Mouse (Mus musculus): Measurements from ENCODE around the gene Lyg1.

Lyg1 gene

DNA sequence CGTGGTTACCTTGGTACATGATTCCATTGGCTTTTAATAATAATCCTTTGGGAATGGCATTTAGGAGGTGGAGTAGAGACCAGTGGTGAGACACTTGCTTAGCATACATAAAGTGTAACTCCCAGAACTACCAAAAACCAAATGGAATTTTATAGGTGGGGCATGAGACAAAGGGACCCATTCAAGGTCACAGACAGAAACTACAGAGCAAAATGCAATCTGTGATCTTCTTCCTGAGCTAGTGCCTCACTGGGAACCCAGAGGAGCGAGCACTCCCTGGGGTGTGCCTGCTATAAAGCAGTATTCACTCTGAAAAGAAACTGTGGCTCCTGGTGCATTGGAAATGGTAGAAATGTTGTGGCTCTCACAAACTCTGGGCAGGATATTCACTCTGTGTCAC, 8.7 kb downstream of the Lyg1 start:
- DNase-seq (ENCODE audit: low spot score): no peak

DNA sequence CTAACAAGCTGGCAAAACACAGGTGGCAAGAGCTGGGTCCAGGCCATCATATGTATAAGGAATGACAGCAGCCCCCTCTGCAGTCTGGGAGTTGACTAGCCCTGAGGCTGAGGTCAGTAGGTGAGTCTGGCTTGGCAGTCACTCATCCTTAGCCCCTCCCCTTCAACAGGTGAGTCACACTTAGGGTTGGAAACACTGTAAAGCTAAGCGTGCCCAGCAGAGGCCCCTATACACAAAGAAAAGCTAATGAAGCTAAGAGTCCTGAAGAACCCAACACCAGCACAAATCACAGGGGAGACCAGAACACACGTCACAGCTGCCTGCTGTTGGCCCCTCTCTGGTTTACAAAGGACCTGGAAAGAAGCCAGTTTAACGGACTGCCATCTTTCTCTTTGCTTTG, 25.8 kb downstream of the Lyg1 start:
- DNase-seq (ENCODE audit: low spot score): peak; percentile 3

DNA sequence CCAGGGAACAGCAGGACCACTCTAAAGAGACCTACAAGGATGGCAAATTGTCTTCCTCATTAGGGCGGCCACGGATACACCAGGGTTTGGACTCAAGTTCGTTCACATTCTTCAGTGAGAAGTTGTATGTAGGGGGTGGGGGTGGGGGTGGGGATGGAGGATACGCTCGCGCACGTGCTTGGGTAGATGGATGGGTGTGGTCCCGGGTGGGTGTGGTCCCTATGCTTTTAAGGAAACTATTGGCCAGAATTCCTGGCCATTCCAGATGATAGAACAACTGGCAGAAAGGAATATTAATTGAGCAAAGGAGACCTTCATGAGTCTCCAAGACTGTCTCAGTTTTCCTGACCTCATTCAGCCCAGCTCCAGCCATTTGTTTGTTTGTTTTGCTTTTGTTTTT, 31.6 kb downstream of the Lyg1 start:
- DNase-seq (ENCODE audit: low spot score): no peak

DNA sequence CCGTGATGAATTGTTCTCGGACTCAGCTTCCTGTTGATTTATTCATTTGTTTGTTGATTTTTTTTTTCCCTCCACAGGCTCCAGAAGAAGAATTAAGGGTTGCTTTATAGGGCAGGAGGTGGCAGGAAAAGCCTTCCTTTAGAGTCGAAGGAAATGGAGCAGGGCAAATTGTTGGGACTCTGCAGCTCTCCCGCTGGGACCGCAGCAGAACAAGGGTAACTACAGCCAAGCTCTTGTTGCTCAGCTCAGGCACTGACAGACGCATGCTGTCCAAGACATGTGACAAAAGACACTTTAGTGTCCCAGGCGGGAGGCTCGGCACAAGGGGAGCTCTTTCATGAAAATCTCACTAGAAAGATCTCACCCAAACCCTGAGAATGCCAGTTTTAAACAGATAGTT, 35.0 kb downstream of the Lyg1 start:
- DNase-seq (ENCODE audit: low spot score): no peak

DNA sequence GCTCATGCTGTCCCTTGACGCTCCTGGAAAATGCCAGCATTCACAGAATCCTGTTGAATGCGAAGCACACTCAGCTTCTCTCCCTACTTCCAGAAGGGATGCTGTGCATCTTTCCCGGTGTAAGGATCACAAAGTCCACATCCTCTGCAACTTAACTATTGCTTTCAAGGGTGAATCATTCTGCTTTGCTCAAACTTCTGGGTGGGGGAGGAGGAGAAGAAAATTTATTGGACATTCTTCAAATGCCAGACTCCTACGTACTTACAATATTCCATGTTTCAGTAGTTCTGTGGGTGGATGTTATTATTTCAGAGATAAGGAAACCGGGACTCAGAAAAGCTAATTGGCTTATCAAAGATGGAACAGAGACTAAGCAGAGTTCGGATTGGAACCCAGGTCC, 39.5 kb downstream of the Lyg1 start:
- DNase-seq (ENCODE audit: low spot score): no peak

DNA sequence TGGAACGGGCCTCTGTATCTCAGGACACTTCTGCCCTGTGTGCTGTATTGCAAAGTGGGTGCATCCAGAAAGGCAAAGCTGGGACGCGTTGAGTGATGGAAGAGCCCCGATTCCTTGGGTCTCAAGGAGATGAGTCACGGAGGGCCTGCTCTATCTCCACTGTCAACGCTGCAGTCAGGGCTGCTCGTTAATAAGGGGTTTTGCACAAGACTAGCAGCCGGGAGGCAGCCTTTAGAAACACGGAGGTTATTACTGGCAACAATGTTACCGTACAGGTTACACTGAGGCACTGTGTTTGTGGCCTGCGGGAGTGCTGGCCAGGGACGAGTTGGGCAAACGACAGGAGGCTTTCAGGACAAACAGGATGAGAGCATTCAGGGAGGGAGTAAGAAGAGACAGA, 39.9 kb downstream of the Lyg1 start:
- no peak for DNase-seq (ENCODE audit: low spot score)

DNA sequence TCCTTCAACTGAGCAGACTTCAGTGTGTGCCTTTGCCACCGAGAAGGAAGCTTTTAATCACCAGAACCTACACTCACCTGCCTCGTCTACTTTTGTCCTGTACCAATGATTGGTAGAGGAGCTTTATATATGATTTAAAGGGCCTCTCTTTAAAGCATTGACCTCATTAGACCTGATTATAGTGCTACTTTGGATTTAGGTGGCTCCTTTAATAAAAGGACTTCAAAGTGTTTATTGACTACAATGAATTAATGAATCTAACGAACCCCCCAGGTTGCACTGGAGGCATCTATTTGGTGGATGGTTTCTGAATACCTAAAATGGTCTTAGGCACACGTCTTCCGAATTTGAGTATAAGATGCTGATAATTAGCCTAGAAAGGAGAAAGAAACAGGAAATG, 41.2 kb downstream of the Lyg1 start, which contains the start of gene Lyg2:
Lyg2 (minus strand) TSS at position 101 of the 400 bp plus-strand sequence.
- no peak for DNase-seq (ENCODE audit: low spot score)

DNA sequence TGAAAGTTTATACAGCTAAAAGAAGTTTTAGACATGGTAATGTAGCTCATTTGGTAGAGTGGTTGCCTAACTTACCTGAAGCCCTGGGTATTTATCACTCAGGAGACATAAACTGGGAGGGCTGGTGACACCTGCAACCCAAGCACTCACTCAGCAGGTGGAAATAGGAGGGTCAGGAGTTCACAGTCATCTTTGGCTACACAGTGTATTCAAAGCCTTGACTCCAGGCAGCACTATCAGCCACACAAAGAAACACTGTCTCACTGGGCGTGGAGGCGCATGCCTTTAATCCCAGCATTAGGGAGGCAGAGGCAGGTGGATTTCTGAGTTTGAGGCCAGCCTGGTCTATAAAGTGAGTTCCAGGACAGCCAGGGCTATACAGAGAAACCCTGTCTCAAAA, 44.8 kb downstream of the Lyg1 start:
- no peak for DNase-seq (ENCODE audit: low spot score)

DNA sequence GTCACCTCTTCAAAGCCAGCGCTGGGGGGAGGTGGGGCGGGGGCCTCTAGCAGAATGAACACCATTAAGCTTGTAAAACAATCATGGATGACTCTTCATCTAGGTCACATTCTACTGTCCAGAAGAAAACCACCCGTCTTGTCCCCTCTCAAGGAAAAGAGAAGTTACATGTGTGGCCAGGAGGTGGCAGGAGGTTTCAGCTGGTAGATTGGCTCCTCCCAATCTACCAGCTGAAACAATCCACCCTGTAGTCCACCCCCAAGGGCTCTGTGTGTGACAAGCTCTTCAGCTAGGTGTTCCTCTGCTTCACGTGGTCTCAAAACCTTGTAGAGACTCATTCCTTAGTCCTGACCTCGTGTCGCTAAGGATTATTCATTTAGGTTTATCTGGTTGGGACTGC, 54.4 kb downstream of the Lyg1 start:
- peak; percentile 13 for DNase-seq (ENCODE audit: low spot score)

DNA sequence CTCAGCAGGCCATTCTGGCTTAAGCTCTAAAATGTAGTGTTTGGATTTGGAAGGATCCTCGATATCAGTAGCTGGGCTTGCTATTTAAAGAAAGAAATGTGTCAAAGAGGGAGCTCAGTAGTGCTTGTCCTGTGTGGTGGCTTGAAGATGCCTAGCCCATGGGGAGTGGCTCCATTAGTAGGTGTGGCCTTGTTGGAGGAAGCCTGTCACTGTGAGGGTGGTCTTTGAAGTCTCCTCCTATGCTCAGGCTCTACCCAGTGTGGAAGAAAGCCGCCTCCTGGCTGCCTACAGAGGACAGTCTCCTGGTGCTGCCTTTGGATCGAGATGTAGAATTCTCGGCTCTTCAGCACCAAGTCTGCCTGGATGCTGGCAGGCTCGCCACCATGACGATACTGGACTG, 57.3 kb downstream of the Lyg1 start:
- DNase-seq (ENCODE audit: low spot score): no peak

DNA sequence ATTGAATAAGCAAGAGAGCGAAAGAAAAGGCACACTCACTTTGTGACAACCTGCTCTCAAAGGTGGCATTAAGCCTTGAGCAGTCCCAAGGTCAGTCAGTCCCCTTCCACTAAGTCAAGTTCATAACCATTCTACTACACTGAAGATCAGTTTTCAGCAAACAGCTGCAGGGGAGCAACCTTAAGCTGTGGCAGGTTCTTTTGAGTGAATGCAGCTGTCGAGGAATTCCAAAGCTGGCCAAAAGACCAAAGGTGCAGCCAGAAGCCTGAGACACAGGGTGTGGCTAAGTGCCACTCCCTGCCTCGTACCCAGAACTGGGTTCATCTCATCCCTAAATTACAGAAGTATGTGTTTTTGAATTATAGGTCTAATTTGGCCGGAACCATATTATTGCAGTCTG, 57.7 kb downstream of the Lyg1 start:
- no peak for DNase-seq (ENCODE audit: low spot score)

Measured in c-Kit-positive CD71-positive TER-119-positive erythroid progenitor cells, embryonic 14.5 days (primary cell).